Mouse (Mus musculus) E14TG2a.4 (cell line): Measurements from ENCODE around the gene Ltn1.

Source experiments
- CTCF ChIP-seq: conservative IDR thresholded peaks from 2 replicates; pipeline ENCODE4 v1.5.1; 2014; ENCODE audit warnings: low read length
- NANOG ChIP-seq: IDR thresholded peaks from 2 replicates; pipeline ENCODE4 v1.6.1; 2014; ENCODE audit warnings: borderline replicate concordance, low read length, mixed read lengths
- POU5F1 ChIP-seq: IDR thresholded peaks from 2 replicates; pipeline ENCODE4 v1.6.1; 2014; ENCODE audit warnings: low read length, borderline replicate concordance

DNA sequence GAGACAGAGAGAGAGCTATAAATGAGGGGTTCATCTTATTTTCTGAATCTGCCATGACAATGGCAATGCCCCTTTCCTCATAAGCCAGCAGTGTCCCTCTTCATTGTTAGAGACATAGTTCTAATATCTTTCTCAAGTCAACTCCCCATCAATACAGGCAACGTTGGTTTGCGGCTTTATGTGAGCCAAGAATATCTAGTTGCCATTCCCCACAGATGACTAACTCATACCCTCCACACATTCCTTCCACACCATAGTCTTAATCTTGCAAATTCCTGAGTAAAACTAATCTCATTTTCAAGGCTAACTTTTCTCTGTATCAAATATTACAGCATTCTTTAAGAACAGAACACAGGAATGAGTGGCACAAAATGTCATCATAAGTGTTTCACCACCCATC is 49.4 kb downstream of the Ltn1 start:
- TF ChIP-seq CTCF (no peak), POU5F1 (no peak), NANOG (no peak)
